Mouse (Mus musculus): ENCODE measurements around the gene Twf2. TPM values are rescaled to one million over a fixed set of nuclear protein-coding genes. Genes with fewer than 3 reads are reported as not detected.

The Twf2 gene
- total and polyA plus RNA-seq, 3 experiments = 66.8 to 101 TPM; not detected in 1

DNA sequence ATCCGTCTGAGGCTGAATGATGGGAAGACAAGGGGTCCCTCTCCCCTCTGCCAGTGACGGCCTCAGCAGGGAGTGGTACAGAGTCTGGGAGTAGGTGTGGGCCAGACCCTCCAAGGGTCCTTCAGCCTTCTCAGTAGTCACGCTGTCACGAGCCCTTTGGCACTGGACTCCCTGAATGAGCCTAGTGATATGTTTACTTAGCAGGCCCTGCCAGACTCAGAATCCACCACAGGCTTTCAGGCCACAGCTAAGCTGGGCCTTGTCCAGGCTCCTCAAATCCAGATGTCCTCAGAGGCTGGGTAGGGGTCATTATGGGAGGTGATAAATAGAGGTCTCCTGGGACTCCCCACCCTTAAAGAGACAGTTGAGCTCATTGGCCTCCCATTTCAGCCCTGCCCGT is 5.3 kb downstream of the Twf2 start:
- H3K9ac ChIP-seq (ENCODE audit: control insufficient read depth, low read depth, low read length, poor library complexity, severe bottlenecking) = no peak overlapping the region
- peaks cover 5 to 14% of the 10 kb centered on the region in 2 experiments for H3K4me1 ChIP-seq (ENCODE audit: control insufficient read depth in 1 of 2, insufficient read depth in 2 of 2, low read length in 2 of 2)
- H3K27ac ChIP-seq (ENCODE audit: control insufficient read depth, low read depth, low read length) = no peak overlapping the region
- H3K79me2 ChIP-seq (ENCODE audit: control insufficient read depth, insufficient read depth, low read length, poor library complexity) = peaks cover 12% of the 10 kb centered on the region; the same call in 1 of the 2 replicates
- H3K27me3 ChIP-seq (ENCODE audit: control insufficient read depth in 1 of 2, insufficient read depth in 2 of 2, low read length in 2 of 2) = no peaks in the 10 kb centered on the region
- no peak for DNase-seq (ENCODE audit: low read depth, low spot score)
- TF ChIP-seq ELF1 (IDR thresholded peaks at IDR 0.05; ENCODE audit: low read depth, low read length) (no peak), MAX (IDR thresholded peaks at IDR 0.05; ENCODE audit: low read length) (no peak), MYB (IDR thresholded peaks at IDR 0.05; ENCODE audit: low read depth, low read length) (no peak), TAL1 (IDR thresholded peaks at IDR 0.05; ENCODE audit: low read length) (no peak), JUND (IDR thresholded peaks at IDR 0.05; ENCODE audit: low read depth, low read length) (no peak), ZNF384 (IDR thresholded peaks at IDR 0.05; ENCODE audit: low read depth, low read length) (no peak), MYC (IDR thresholded peaks at IDR 0.05; ENCODE audit: low read depth, low read length) (no peak), MEF2A (IDR thresholded peaks at IDR 0.05; ENCODE audit: extremely low read depth, insufficient replicate concordance, low read depth, low read length, poor library complexity, severe bottlenecking) (no peak), EP300 (IDR thresholded peaks at IDR 0.05; ENCODE audit: low read depth in 1 of 2, low read length in 2 of 2) (no peak), CHD1 (IDR thresholded peaks at IDR 0.05; ENCODE audit: low read depth, low read length) (no peak), CHD2 (IDR thresholded peaks at IDR 0.05; ENCODE audit: low read length) (no peak)
- H3K4me3 ChIP-seq (ENCODE audit: control insufficient read depth in 1 of 2, insufficient read depth in 1 of 2, low read depth in 2 of 2, low read length in 2 of 2) = no peak overlapping the region
- H3K9me3 ChIP-seq (replicated peaks; ENCODE audit: insufficient read depth, low read length) = no peaks in the 10 kb centered on the region
- H3K36me3 ChIP-seq (ENCODE audit: control insufficient read depth in 1 of 2, insufficient read depth in 2 of 2, low read length in 2 of 2) = peaks cover 0 to 4% of the 10 kb centered on the region in 2 experiments; a peak in 3 of 4 replicates

DNA sequence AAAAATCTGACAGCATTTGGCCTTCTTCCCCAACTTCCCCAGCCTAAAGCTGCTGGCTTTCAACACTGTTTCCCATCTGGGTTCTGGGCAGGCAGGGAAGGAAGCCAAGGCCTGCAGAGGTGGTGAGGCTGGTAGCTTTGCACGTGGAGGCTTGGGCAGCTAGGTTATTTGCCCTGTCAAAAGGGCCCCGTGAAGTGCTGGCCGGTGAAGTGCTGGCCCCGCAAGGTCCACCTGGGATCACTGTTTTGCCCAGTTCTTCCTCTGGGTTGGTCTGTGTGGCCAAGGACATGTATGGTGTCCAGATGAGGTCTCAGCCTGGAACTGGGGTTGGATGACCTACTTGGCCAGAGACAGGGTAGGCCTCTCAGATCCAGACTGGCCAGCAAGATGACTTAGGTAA is 7.0 kb downstream of the Twf2 start:
- no peaks in the 10 kb centered on the region for H3K27me3 ChIP-seq (ENCODE audit: control insufficient read depth in 1 of 2, insufficient read depth in 2 of 2, low read length in 2 of 2)
- H3K9ac ChIP-seq (ENCODE audit: control insufficient read depth, low read depth, low read length, poor library complexity, severe bottlenecking) = no peak overlapping the region
- H3K79me2 ChIP-seq (ENCODE audit: control insufficient read depth, insufficient read depth, low read length, poor library complexity) = peaks cover 2% of the 10 kb centered on the region; the same call in 1 of the 2 replicates
- no peak overlapping the region for H3K27ac ChIP-seq (ENCODE audit: control insufficient read depth, low read depth, low read length)
- H3K4me3 ChIP-seq (ENCODE audit: control insufficient read depth in 1 of 2, insufficient read depth in 1 of 2, low read depth in 2 of 2, low read length in 2 of 2) = no peak overlapping the region
- peaks cover 0 to under 1% of the 10 kb centered on the region in 2 experiments; a peak in 1 of 4 replicates for H3K4me1 ChIP-seq (ENCODE audit: control insufficient read depth in 1 of 2, insufficient read depth in 2 of 2, low read length in 2 of 2)
- no peak for DNase-seq (ENCODE audit: low read depth, low spot score)
- TF ChIP-seq EP300 (IDR thresholded peaks at IDR 0.05; ENCODE audit: low read depth in 1 of 2, low read length in 2 of 2) (no peak), KAT2A (conservative IDR thresholded peaks at IDR 0.05; ENCODE audit: low read depth, low read length) (no peak), ELF1 (IDR thresholded peaks at IDR 0.05; ENCODE audit: low read depth, low read length) (no peak), JUND (IDR thresholded peaks at IDR 0.05; ENCODE audit: low read depth, low read length) (no peak), MYB (IDR thresholded peaks at IDR 0.05; ENCODE audit: low read depth, low read length) (no peak), ZC3H11A (IDR thresholded peaks at IDR 0.05; ENCODE audit: low read depth, low read length) (no peak), HCFC1 (IDR thresholded peaks at IDR 0.05; ENCODE audit: low read depth, low read length) (no peak), UBTF (IDR thresholded peaks at IDR 0.05; ENCODE audit: borderline replicate concordance, insufficient read depth, low read depth, low read length) (no peak)
- no peaks in the 10 kb centered on the region for H3K9me3 ChIP-seq (replicated peaks; ENCODE audit: insufficient read depth, low read length)
- no peaks in the 10 kb centered on the region; a peak in 1 of 4 replicates for H3K36me3 ChIP-seq (ENCODE audit: control insufficient read depth in 1 of 2, insufficient read depth in 2 of 2, low read length in 2 of 2)

Measured in MEL (cell line).